Mouse (Mus musculus): ENCODE results near the gene Tmpo.

DNA sequence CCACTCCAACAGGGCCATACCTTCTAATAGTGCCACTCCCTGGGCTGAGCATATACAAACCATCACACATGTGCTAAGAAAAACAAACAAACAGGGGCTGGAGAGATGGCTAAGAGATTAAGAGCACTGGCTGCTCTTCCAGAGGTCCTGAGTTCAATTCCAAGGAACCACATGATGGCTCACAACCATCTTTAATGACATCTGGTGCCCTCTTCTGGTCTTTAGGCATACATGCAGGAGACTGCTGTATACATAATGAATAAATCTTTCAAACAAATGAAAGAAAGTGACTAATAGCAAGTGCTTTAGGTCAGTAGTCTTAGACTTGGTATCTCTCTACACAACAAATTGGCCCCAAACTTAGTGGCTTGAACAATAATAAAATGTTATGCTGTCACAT is 26.2 kb upstream of the Tmpo start:
- peak; percentile 15; the same call in 1 of the 2 replicates for TF ChIP-seq CTCF (conservative IDR thresholded peaks at IDR 0.05; ENCODE audit: low read length)
- no peak for TF ChIP-seq POU5F1 (IDR thresholded peaks at IDR 0.05; ENCODE audit: borderline replicate concordance, low read length)
